Mouse (Mus musculus): ENCODE measurements around the gene Mia2. TPM values are rescaled to one million over a fixed set of nuclear protein-coding genes. Genes with fewer than 3 reads are reported as not detected.
"Not testable (repeated sequence)": the region's sequence is repeated elsewhere in the genome, so short reads cannot be mapped to it uniquely, and the experiment has no call there.

Gene Mia2
- total RNA-seq, 2 experiments from 2014 or later: 47.3 to 52.6 TPM

DNA sequence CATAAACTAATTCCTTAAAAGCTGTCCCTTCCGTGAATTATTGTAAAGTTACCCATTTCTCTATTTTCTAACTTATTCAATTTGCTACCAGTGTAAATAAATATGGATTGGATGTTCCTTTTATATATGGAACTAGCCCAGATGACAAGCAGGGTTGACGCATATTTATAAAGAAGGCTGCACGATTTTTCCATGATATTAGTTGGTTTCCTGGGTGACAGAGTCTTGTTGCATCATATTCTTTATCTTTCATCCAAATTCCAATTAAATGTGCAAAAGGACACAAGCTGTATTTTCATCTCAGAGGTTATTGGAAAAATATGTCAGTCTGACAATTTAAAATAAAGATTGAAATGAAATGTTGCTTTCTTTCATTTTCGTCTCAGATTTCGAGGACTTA, 142.8 kb downstream of the Mia2 start:
- DNase-seq (ENCODE audit: low spot score in 2 of 2): peak in 1 of 2 experiments; percentile 50
- no peak for TF ChIP-seq CTCF (conservative IDR thresholded peaks at IDR 0.05)
- Histone ChIP-seq H3K4me3 (no peak overlapping the region), H3K27ac (peak overlapping the region; percentile 83)

- DNase-seq (ENCODE audit: low spot score in 2 of 2); H3K4me3 ChIP-seq; H3K27ac ChIP-seq: not testable (repeated sequence)
These were observed 145.4 kb downstream of the Mia2 start for GRCm38 (mm10) chr12:59241031-59241430.

Small RNA genes lying within 50 kb of the gene (microRNA-seq; reads per million reads assigned to microRNA genes)
- 0 reads per million in 2 experiments for gene Gm27284

Other genes starting within 250 kb of the Mia2 start
- gene Sec23a, start 83.8 kb upstream of the Mia2 start, total RNA-seq (2021): 10 to 100 TPM; 96.2 to 97.7 TPM
- 10 to 100 TPM in 1 of 2 experiments, 1 to 10 TPM in 1; 9.2 to 10.9 TPM for gene Gemin2, start 82.4 kb upstream of the Mia2 start, total RNA-seq (2021)
- gene Trappc6b, start 34.3 kb upstream of the Mia2 start, total RNA-seq (2021): 100 to 1,000 TPM; 104 to 108 TPM
- 10 to 100 TPM; 58.7 to 78.3 TPM for gene Pnn, start 28.9 kb upstream of the Mia2 start, total RNA-seq (2021)
- 10 to 100 TPM; 55.9 to 61.1 TPM for gene Fbxo33, start 123.9 kb downstream of the Mia2 start, total RNA-seq (2021)